Comparison of ENCODE assay signal across 8 mouse cellular contexts in the genomic region with DNA sequence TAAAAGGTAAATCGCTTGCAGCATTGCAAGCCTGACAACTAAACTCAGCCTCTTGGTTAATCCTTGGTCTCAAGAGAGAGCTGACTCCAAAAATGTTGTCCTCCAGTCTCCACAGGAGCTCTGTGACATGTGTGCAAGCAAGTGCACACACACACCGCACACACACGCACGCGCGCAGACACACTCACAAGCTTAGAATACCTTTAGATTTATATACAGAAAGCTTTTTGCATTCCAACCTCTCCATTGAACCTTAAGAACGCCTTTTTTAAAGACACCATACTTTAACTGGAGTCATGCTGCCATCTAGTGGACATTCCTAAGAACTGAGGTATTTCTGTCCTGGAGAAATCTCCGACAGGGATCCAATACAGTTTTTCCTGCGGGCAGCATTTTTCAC.
DNase-seq lines count a peak whose midpoint lies in the region; ATAC-seq and TF ChIP-seq lines count a peak whose summit lies in the region.

No protein-coding gene starts in this region.

- no peaks in the 10 kb centered on the region for H3K9me3 ChIP-seq in embryonic facial prominence, embryonic 15.5 days (replicated peaks)

- TF ChIP-seq POLR2A in bone marrow, adult 2 months (IDR thresholded peaks at IDR 0.05; ENCODE audit: borderline replicate concordance, control insufficient read depth, low read depth, low read length): no peak

- intact Hi-C loops in heart, postnatal 36 days (cut with DNase I): loop anchor here (5.0 kb wide), 1 partner anchor 309 kb away; no protein-coding TSS in a partner anchor

- no peaks in the 10 kb centered on the region for H3K4me1 ChIP-seq in bone marrow, adult 2 months (ENCODE audit: control insufficient read depth, insufficient read depth, low read length)
- H3K4me1 ChIP-seq in embryonic facial prominence, embryonic 15.5 days: no peaks in the 10 kb centered on the region

- no peak overlapping the region for H3K27ac ChIP-seq in bone marrow, adult 2 months (ENCODE audit: control insufficient read depth, insufficient read depth, low read depth, low read length, poor library complexity)
- H3K27ac ChIP-seq in embryonic facial prominence, embryonic 15.5 days (replicated peaks): no peak overlapping the region

- ATAC-seq in embryonic facial prominence, embryonic 15.5 days (ENCODE audit: insufficient number of reproducible peaks, low FRiP score, low TSS enrichment, low read depth): no peak

- no peak overlapping the region for H3K4me3 ChIP-seq in bone marrow, adult 2 months (replicated peaks; ENCODE audit: control insufficient read depth, low read depth, low read length)
- H3K4me3 ChIP-seq in embryonic facial prominence, embryonic 15.5 days (replicated peaks): no peak overlapping the region

- H3K27me3 ChIP-seq in embryonic facial prominence, embryonic 15.5 days: no peaks in the 10 kb centered on the region

- no peak overlapping the region for H3K9ac ChIP-seq in embryonic facial prominence, embryonic 15.5 days

- no peaks in the 10 kb centered on the region for H3K36me3 ChIP-seq in embryonic facial prominence, embryonic 15.5 days

- H3K4me2 ChIP-seq in embryonic facial prominence, embryonic 15.5 days (replicated peaks): peak overlapping the region; percentile 36

- peak; percentile 9; the same call in 1 of the 2 replicates for TF ChIP-seq CTCF in bone marrow, adult 2 months (IDR thresholded peaks at IDR 0.05; ENCODE audit: control insufficient read depth, insufficient read depth, low read length)

- peak; percentile 3 for DNase-seq in adrenal gland, adult 2 months
- no peak for DNase-seq in adrenal gland, postnatal 4 days (ENCODE audit: low spot score in 2 of 2)
- DNase-seq in heart, postnatal 36 days: peak; percentile 6 to 24
- peak; percentile 28 to 47 for DNase-seq in layer of hippocampus, adult 8-10 months (ENCODE audit: low spot score in 2 of 2)
- DNase-seq in lung, postnatal 4 days: peak; percentile 33 to 36
- DNase-seq in skeletal muscle tissue, adult 2 months (ENCODE audit: low read depth, low spot score): peak; percentile 13

- WGBS in bone marrow, adult 2 months: 23% methylated on average over 9 of the region's 9 CpGs
- WGBS in embryonic facial prominence, embryonic 15.5 days: 8% methylated on average over 9 of the region's 9 CpGs

Comparison
In these comparisons a context has a peak if more than half of its experiments do, and no peak if none do; other contexts are left out.
1. DNase-seq: peak in adrenal gland, adult 2 months (single experiment), heart, postnatal 36 days (2 of 2), layer of hippocampus, adult 8-10 months (2 of 2), lung, postnatal 4 days (2 of 2) and skeletal muscle tissue, adult 2 months (single experiment); none in adrenal gland, postnatal 4 days (0 of 2).